Mouse (Mus musculus) megakaryocyte, adult 5-6 weeks (primary cell): ENCODE results near the gene Islr. TPM values are rescaled to one million over a fixed set of nuclear protein-coding genes. Genes with fewer than 3 reads are reported as not detected.

Experiments used
- ATAC-seq: 2 replicates; pipeline ENCODE4 v1.8.0; 2016; ENCODE audit warnings: mild to moderate bottlenecking, inconsistent platforms; ENCODE audit not compliant: poor library complexity, severe bottlenecking
- total RNA-seq, 2 experiments: library from RNA; stranded (forward) in 1 of 2; stranded (reverse) in 1 of 2; fragments of 153-499, 151-499 nt in 1 of 2; fragments of 221-1000, 200-1000 nt in 1 of 2; gene quantifications; 2 replicates each; pipeline versions ENCODE4 v1.2.3 to v1.2.4; 2015 to 2017

Islr gene
- total RNA-seq, 2 experiments from 2014 or later, result 0.33 TPM; not detected in 1

- no peak for ATAC-seq
These were observed 20.2 kb upstream of the Islr start for GRCm38 (mm10) chr9:58224356-58224755.

- ATAC-seq, result peak; percentile 52; the same call in 1 of the 2 replicates
These were observed 16.3 kb upstream of the Islr start for GRCm38 (mm10) chr9:58220218-58220903.

- no peak for ATAC-seq
These were observed 14.4 kb upstream of the Islr start for GRCm38 (mm10) chr9:58218539-58218938.

GRCm38 (mm10) chr9:58216402-58216801 is 12.3 kb upstream of the Islr start:
- ATAC-seq, result no peak

- no peak for ATAC-seq
These were observed 10.5 kb upstream of the Islr start for GRCm38 (mm10) chr9:58214519-58215180.

- no peak for ATAC-seq
These were observed 9.8 kb upstream of the Islr start for GRCm38 (mm10) chr9:58213865-58214264.

- ATAC-seq, result no peak
These were observed 9.3 kb upstream of the Islr start for GRCm38 (mm10) chr9:58213377-58213776.

- ATAC-seq, result peak; percentile 56
These were observed 6.2 kb upstream of the Islr start for GRCm38 (mm10) chr9:58210304-58210627.

GRCm38 (mm10) chr9:58209462-58210303 is 5.6 kb upstream of the Islr start:
- ATAC-seq, result peak; percentile 45

- no peak for ATAC-seq
These were observed 1.9 kb upstream of the Islr start for GRCm38 (mm10) chr9:58206013-58206412.

- ATAC-seq, result peak; percentile 91
These were observed 418 bp upstream of the Islr start for GRCm38 (mm10) chr9:58204448-58205000.

- ATAC-seq, result no peak
These were observed 1.2 kb downstream of the Islr start for GRCm38 (mm10) chr9:58202676-58203453.

GRCm38 (mm10) chr9:58201861-58202549 is 2.1 kb downstream of the Islr start:
- ATAC-seq, result no peak

GRCm38 (mm10) chr9:58201091-58201842 is 2.8 kb downstream of the Islr start:
- ATAC-seq, result no peak

GRCm38 (mm10) chr9:58200270-58201090 is 3.6 kb downstream of the Islr start:
- ATAC-seq, result no peak

- ATAC-seq, result no peak
These were observed 4.5 kb downstream of the Islr start for GRCm38 (mm10) chr9:58199381-58200269.

GRCm38 (mm10) chr9:58198801-58199371 is 5.2 kb downstream of the Islr start:
- ATAC-seq, result no peak
